Mouse (Mus musculus) ES-Bruce4 (cell line): ENCODE measurements at regions not wholly inside any gene's neighbourhood (a gene's known extent, or its start where the extent isn't known, plus 50 kb on each side); places are given as distances from the start of the nearest gene placed in this dataset.

Experiments used
- EP300 ChIP-seq: IDR thresholded peaks from 2 replicates; pipeline ENCODE4 v1.6.1; 2011; ENCODE audit warnings: low read depth, low read length; ENCODE audit not compliant: insufficient read depth
- POLR2A ChIP-seq: IDR thresholded peaks from one replicate; pipeline ENCODE4 v1.8.1; 2011; ENCODE audit warnings: low read length; ENCODE audit not compliant: insufficient read depth

GRCm38 (mm10) chr15:8761741-8762271, 51.2 kb upstream of the Slc1a3 start:
- no peak for TF ChIP-seq POLR2A
- no peak for TF ChIP-seq EP300
